Mouse (Mus musculus): Measurements from ENCODE around the gene Ssbp2.

DNA sequence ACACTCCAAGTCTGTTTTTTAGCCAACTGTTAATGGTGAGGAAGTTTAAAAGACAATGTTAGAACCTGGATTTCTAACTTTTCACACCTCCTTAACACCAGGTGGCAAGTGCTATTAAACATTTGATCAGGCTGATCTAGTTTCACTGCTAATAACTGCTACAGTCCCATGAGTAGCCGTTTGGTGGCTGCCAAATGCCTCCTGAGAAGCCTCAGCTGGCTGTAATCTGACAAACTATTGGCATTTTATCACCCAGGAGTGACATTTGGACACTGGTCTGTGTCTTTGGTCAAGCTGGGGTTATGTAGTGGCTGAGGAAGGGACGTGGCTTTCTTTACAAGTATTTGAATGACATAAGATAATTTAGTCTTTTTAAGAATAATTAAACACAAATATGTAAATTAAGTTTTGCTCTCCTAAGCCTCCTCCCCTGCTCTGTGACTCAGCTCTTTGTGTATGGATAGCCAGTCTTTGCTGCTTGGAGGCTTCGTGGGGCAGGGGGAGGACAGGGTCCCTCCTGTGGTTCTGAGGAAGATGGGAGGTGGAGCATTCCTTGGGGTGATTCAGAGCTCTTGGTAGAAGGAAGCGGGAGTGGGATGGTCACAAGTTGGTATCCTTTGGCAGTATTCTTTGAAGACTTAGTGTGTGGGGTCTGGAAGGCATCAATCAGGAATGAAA lies 60.1 kb downstream of the Ssbp2 start:
- no peak for TF ChIP-seq CTCF (IDR thresholded peaks at IDR 0.05; ENCODE audit: low read depth, low read length)
- TF ChIP-seq TAL1 (conservative IDR thresholded peaks at IDR 0.05; ENCODE audit: low read depth, low read length): no peak
- no peak for TF ChIP-seq POLR2AphosphoS5 (IDR thresholded peaks at IDR 0.05; ENCODE audit: insufficient replicate concordance, low read depth, low read length)
- TF ChIP-seq GATA1 (IDR thresholded peaks at IDR 0.05; ENCODE audit: borderline replicate concordance, low read length): no peak
- no peak for TF ChIP-seq GATA2 (IDR thresholded peaks at IDR 0.05; ENCODE audit: borderline replicate concordance, low read depth, low read length)

Measured in G1E (cell line).